Mouse (Mus musculus): ENCODE results near the gene Ppt1.
A peak's percentile ranks its signal among the peaks of the same experiment; 100 is the strongest.

The Ppt1 gene

DNA sequence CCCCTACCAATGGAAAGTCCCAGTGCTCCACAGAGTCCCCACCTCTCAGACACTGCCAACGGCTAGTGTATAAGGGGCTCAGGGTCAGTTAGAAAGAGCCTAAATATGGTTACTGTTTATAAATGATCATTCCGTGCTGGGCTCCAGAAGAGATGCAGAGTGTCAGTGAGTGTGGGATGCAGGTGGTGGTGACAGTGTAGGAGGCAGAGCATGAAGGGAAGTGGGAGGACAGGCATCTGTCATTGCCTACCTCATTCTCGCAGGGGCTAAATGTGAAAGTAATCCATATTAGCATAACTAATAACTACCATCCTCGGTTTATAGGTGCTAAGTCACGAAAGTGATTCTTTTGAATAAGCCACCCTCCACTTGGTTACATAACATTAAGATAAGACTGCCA lies 34.7 kb downstream of the Ppt1 start:
- no peak for DNase-seq

DNA sequence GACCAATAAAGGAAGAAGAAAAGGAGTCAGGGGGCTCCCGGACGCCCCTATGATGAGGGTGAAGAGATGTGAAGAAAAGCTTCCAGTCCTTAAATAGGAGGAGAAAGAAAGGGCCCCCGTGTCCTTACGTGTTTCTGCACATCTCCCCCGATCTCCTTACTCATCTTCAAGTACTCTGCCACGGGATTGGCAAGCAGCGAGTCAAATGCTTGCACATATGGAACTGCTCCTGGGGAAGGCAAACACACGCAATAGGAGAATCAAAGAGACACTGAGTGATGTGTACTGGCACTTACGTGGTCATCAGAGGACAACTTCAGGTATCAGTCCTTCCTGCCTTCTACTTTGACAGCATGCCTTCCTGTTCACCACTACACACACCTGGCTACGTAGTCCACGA lies 35.2 kb downstream of the Ppt1 start:
- no peak for DNase-seq

DNA sequence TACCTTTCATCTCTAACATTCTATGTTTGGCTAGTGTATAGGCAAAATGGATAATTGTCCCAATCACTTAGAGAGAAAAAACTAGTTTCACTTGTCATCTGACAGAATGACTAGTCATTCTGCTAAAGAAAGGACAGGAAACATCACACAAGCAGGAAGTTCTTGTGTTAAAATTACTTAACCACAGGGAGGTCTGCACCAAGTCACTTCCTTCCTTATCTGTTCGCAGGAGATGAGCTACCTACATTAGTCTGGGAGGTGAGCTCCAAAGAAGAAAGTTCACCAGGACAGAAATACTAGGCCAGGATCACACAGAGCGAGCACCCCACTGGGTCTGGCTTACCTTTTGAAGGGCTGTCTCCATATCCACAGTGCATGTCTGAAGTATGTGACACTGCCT lies 35.9 kb downstream of the Ppt1 start:
- no peak for DNase-seq

- no peak for DNase-seq
Observed at GRCm38 (mm10) chr4:122873003-122873402, 37.0 kb downstream of the Ppt1 start.

DNA sequence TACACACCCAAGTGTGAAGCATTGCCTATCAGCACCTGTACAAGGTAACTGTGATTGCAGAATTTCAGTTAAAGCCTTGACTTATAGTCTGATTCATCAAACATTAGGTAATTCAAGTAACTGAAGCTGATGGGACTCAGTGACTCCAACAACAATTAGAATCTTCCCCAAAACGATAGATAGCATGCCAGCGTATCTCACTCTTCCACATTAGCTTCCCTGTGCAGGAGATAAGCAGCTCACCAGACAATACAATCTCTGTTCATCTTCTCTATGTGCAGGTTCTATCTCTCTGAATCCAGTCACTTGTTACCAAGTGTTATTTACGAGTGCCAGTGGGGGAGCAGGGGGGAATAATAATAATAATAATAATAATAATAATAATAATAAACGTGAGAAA lies 37.5 kb downstream of the Ppt1 start:
- DNase-seq = no peak

DNA sequence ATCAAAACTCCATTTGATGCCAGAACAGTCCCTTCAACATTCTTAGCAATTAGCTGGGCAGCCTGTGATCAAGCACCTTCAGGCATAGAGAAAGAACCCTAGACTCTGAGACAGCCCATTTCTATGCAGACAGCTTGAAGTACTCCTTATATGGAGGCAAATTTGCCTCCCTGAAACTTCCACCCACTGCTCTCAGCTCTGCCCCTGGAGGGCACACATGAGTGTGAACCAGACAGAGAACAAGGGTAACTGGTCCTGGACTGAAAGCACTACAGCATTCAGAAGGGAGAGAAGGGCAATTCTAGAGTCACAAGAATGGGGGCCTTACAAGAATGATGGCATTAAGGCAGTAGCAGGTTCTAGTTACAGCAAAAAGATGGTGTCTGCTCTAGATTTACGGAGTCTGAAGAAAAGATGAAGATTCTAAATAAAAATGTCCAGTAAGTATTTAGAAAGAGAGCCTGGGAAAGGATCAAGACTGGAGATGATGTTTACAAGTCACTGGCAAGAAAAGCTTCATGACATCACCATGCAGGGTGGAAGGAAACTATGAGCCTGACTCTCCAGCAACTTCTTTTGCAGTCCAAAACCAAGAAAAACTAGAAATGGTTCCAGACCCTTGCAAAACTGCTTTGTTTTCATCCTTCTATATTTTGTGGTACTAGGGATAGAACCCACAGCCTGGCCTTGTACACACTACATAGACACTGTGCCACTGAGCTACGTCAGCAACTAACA lies 42.5 kb downstream of the Ppt1 start:
- DNase-seq = no peak

DNA sequence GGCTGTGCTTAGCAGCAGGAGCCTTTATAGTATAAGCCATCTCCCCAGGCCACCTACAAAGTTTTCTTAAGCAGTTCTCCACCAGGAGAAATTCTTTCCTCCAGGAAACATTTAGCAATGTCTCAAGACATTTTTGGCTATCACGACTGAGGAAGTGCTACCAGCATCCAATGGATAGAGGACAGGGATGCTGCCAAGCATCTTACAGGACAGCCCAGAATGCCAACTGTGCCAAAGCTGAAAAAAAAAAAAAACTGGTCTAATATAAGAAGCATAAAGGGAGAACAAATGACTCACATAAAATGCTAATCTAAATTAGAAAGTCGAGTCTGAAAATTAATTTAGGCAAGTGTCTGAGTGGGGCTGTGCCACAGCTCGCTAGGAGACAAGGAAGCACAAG lies 46.5 kb downstream of the Ppt1 start:
- no peak for DNase-seq

- DNase-seq = peak; percentile 35
Observed at GRCm38 (mm10) chr4:122883294-122883693, 47.3 kb downstream of the Ppt1 start.

GRCm38 (mm10) chr4:122884051-122884450 lies 48.0 kb downstream of the Ppt1 start:
- DNase-seq = no peak

DNA sequence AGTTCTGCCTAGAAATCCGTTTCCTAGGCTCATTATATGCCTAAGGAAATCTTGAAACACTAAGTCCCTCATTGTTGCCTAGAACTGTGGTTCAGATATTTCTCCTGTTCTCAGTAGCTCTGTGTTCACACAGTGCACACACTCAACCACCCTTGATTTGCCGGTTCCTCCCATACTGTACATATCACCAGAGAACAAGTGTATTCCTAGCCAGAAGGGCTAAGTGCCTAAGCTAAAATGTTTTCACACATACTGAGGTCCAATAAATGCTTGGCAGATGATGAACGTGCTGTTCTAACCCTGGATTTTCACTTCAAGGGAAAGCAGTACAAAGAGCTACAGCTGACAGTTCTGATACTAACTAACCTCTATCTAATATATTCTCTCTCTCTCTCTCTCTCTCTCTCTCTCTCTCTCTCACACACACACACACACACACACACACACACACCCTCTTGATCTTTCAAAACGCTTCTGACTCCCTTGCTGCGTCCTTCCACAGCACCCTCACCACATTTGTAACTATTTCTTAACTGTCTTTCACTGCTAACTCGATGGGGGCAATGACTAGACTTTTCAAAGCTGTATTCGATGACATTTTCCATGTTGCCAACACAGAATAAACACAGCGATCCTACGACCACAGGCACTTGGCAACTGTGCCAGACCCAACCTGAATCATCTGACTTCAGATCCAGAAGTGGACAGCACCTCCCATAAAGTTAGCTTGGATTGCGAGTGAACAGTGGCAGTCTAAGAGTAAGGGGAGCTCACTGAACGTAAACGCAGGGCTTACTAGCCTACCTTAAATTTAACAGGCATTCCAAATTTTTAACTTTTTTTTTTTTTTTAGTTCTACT lies 48.7 kb downstream of the Ppt1 start:
- peak; percentile 73 for DNase-seq

DNA sequence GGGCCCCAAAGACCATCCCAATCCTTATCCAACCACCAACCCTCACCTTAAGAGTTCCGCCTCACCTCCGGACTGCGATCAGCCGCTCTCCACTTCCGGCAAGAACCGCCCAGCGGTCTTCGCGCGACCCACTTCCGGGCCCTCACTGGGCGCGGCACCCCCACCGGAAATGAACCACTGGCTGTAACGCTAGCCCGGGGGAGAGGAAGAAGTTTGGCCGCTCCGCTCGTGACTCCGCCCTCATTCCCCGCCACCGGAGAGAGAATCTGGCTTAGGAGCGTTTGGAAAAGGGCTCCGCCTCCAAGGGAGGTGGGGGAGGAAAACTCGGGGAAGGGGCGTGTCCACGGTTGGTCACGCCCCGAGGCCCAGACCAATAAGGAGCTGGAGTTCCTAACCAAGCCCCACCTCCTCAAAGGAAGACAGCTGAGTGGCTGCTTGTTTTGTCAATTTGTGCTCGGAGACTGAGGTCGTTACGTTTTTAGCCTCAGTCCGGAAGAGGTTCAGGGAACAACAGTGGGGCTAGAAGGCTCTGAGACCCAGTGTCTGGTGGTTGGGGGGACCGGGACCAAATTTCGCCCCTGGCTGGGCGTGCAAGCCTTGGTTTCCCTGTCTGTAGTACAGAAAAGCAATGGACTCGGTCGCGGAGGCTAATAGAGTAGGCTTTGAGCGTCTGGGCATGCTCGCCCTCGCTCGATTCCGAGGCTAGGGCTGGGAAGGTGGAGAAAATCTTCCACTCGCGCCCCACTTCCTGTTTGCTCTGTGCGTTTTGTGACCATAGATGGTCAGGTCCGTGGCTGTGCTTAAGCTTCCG lies 49.9 kb downstream of the Ppt1 start, which contains the start of gene Cap1:
TSS of gene Cap1 (minus strand) at position 289 of the 811 bp plus-strand sequence.
- peak; percentile 99 for DNase-seq

- no peak for DNase-seq
Observed at GRCm38 (mm10) chr4:122886579-122887254, 50.7 kb downstream of the Ppt1 start.

DNA sequence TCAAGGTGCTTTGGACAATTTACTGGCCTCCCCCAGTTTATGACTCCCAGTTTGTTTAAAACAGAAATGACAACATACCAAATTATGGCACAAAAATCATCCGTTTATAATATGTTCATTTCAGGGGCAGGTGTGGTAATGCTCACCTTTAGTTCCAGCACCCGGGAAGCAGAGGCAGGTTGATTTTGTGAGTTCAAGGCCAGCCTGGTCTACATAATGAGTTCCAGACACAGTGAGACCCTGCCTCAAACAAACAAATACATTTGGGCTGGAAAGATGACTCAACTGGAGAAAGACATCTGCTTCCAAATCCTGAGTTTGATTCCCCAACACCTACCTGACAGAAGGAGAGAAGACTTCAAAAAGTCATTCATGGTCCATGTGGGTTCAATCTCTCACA lies 51.3 kb downstream of the Ppt1 start:
- peak; percentile 66 for DNase-seq

- peak; percentile 96 for DNase-seq
Observed at GRCm38 (mm10) chr4:122890881-122891481, 54.9 kb downstream of the Ppt1 start.

DNA sequence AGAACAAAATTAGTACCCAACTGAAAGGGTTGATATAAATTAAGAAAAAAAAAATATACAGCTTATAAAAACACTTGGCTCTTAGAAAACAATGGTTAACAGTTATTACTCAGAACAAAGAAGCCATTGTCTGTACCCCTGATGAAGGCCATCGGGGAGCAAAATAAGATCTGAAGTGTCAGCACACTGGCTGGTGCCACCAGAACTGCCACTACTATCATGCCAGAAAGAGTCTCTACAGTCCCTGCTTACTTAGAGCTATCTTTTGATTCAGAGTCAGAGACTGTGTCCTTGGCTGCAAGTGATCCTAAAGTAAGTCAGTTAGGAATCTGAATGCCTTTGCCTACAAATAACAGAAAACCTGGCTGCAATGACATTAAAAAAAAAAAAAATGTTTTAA lies 55.6 kb downstream of the Ppt1 start:
- DNase-seq = no peak

DNA sequence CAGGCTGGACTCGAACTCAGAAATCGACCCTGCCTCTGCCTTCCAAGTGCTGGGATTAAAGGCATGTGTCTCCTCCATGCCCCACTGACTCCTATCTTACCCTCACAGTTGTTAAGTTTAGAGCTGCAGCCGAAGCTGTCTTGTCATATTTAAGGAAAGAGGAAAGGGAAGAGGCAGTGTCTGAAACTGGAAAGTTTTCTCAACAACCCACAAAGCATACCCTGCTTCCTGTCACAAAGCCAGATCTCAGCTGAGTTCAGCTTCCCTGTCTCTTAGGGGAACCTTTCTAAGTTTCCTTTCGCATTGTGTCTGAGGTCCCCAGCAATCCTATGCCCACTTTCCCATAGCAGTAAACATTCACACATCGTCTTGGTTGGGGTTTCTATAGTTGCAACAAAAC lies 56.1 kb downstream of the Ppt1 start:
- DNase-seq = peak; percentile 47

DNA sequence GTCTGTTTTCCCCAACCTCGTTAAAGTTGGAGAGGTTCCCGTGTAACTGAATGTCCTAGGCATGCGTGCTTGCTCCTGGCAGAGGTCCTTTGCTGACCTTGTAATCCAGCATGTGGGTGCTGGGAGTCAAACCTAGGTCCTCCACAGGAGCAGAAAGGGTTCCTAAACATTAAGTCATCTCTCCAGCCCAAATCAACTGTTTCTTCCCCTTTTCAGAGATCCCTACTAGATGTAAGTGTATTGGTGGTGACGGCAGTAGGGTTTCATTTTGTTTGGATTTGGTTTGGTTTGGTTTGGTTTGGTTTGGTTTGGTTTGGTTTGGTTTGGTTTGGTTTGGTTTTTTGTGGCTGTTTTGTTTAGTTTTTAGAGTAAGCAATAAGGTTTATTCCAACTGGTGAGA lies 61.7 kb downstream of the Ppt1 start:
- no peak for DNase-seq

- peak; percentile 63 for DNase-seq
Observed at GRCm38 (mm10) chr4:122898313-122898712, 62.3 kb downstream of the Ppt1 start.

DNA sequence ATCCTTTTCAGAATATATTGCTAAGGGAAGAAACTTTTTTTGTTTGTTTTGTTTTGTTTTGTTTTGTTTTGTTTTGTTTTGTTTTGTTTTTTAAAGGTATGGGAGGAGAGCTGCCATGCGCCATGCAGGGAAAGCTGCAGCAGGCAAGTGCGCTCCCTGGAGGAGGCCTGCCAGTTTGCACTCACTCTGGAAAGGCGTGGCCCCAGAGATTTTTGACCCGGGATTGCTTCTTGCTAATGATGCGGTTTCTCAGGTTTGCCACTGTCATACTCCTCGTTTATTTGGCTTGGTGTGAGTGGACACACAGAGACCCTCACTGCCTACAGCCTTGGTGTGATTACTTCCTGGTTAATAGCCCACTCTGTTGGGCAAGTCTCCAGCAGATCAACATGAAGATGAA lies 66.1 kb downstream of the Ppt1 start:
- DNase-seq = no peak

GRCm38 (mm10) chr4:122903709-122904108 lies 67.7 kb downstream of the Ppt1 start:
- no peak for DNase-seq

GRCm38 (mm10) chr4:122905359-122905758 lies 69.3 kb downstream of the Ppt1 start:
- DNase-seq = no peak
